Mouse (Mus musculus): ENCODE results near the gene Gal. TPM values are rescaled to one million over a fixed set of nuclear protein-coding genes. Genes with fewer than 3 reads are reported as not detected.

The Gal gene
- polyA plus RNA-seq, 1 experiment from 2014 or later: not detected

Other genes starting within 250 kb of the Gal start
- gene Mrpl21, start 131.6 kb downstream of the Gal start, polyA plus RNA-seq (2018): 39.8 to 73.7 TPM (median 41.2 TPM) in 3 replicates
- gene Ighmbp2, start 131.5 kb downstream of the Gal start, polyA plus RNA-seq (2018): 3.1 to 3.7 TPM (median 3.2 TPM) in 3 replicates
- gene Cpt1a, start 92.2 kb downstream of the Gal start, polyA plus RNA-seq (2018): 64.9 to 112 TPM (median 73.6 TPM) in 3 replicates
- 0.16 to 0.80 TPM (median 0.49 TPM) in 3 replicates for gene Tesmin, start 25.7 kb downstream of the Gal start, polyA plus RNA-seq (2018)
- gene Ppp6r3, start 161.2 kb upstream of the Gal start, polyA plus RNA-seq (2018): 44.9 to 49.4 TPM (median 48.9 TPM) in 3 replicates